Mouse (Mus musculus) CH12.LX (cell line): ENCODE results near the gene Rnaset2b.
"Not testable (repeated sequence)": the region's sequence is repeated elsewhere in the genome, so short reads cannot be mapped to it uniquely, and the experiment has no call there.

Experiments
- BHLHE40 ChIP-seq: IDR thresholded peaks from 2 replicates; pipeline ENCODE4 v1.6.1; 2011; ENCODE audit warnings: mild to moderate bottlenecking, low read depth, low read length, improper control_type of control experiment
- CTCF ChIP-seq, 2 experiments: IDR thresholded peaks in 1 of 2; conservative IDR thresholded peaks in 1 of 2; 2 replicates each; pipeline ENCODE4 v1.5.1; 2011 to 2012; ENCODE audit warnings: low read depth in 2 of 2, low read length in 2 of 2, improper control_type of control experiment in 1 of 2, inconsistent platforms in 1 of 2, mild to moderate bottlenecking in 1 of 2, moderate library complexity in 1 of 2
- ELF1 ChIP-seq: IDR thresholded peaks from 2 replicates; pipeline ENCODE4 v1.6.1; 2014; ENCODE audit warnings: low read depth, mild to moderate bottlenecking, inconsistent platforms, low read length, improper control_type of control experiment
- JUND ChIP-seq: conservative IDR thresholded peaks from 2 replicates; pipeline ENCODE4 v1.6.1; 2011; ENCODE audit warnings: low read depth, low read length, improper control_type of control experiment
- POLR2A ChIP-seq: IDR thresholded peaks from 2 replicates; pipeline ENCODE4 v1.6.1; 2011; ENCODE audit warnings: low read depth, mild to moderate bottlenecking, improper control_type of control experiment, low read length
- USF1 ChIP-seq: IDR thresholded peaks from 2 replicates; pipeline ENCODE4 v1.6.1; 2014; ENCODE audit warnings: low read depth, mild to moderate bottlenecking, inconsistent platforms, low read length, improper control_type of control experiment

- not testable (repeated sequence) for TF ChIP-seq CTCF (conservative IDR thresholded peaks at IDR 0.05 in 1 of 2, IDR thresholded peaks at IDR 0.05 in 1 of 2; ENCODE audit: low read depth in 2 of 2, low read length in 2 of 2); POLR2A; USF1; JUND; ELF1; BHLHE40
Measured at GRCm38 (mm10) chr17:7033192-7034166, 63.0 kb downstream of the Rnaset2b start.
